Mouse (Mus musculus) liver (tissue): ENCODE data around the gene Slc37a1.
A peak's percentile ranks its signal among the peaks of the same experiment; 100 is the strongest.

Source experiments
- DNase-seq: peaks from one replicate; pipeline ENCODE4 v3.0.0-alpha.2; 2020; ENCODE audit warnings: mixed read lengths

Slc37a1 gene

GRCm38 (mm10) chr17:31355792-31356502 is 69.4 kb downstream of the Slc37a1 start:
- no peak for DNase-seq

- no peak for DNase-seq
These were observed 74.0 kb downstream of the Slc37a1 start for GRCm38 (mm10) chr17:31360582-31360981.

- DNase-seq: no peak
These were observed 79.1 kb downstream of the Slc37a1 start for GRCm38 (mm10) chr17:31365586-31366166.

GRCm38 (mm10) chr17:31370221-31370620 is 83.6 kb downstream of the Slc37a1 start:
- no peak for DNase-seq

- no peak for DNase-seq
These were observed 84.3 kb downstream of the Slc37a1 start for GRCm38 (mm10) chr17:31370931-31371330.

- DNase-seq: peak; percentile 35
These were observed 91.4 kb downstream of the Slc37a1 start for GRCm38 (mm10) chr17:31377961-31378360.

GRCm38 (mm10) chr17:31378361-31378761 is 91.8 kb downstream of the Slc37a1 start:
- DNase-seq: no peak

- DNase-seq: no peak
These were observed 92.5 kb downstream of the Slc37a1 start for GRCm38 (mm10) chr17:31379086-31379485.

- no peak for DNase-seq
These were observed 93.3 kb downstream of the Slc37a1 start for GRCm38 (mm10) chr17:31379863-31380262.

GRCm38 (mm10) chr17:31383320-31383719 is 96.7 kb downstream of the Slc37a1 start:
- peak; percentile 18 for DNase-seq

- no peak for DNase-seq
These were observed 98.5 kb downstream of the Slc37a1 start for GRCm38 (mm10) chr17:31384968-31385627.

GRCm38 (mm10) chr17:31385671-31386665 is 99.4 kb downstream of the Slc37a1 start, which contains the start of gene Pde9a:
Gene Pde9a (plus strand): TSS chr17:31386210.
- DNase-seq: peak; percentile 78

- no peak for DNase-seq
These were observed 100.2 kb downstream of the Slc37a1 start for GRCm38 (mm10) chr17:31386766-31387275.

- no peak for DNase-seq
These were observed 102.9 kb downstream of the Slc37a1 start for GRCm38 (mm10) chr17:31389432-31390050.

GRCm38 (mm10) chr17:31391462-31391861 is 104.9 kb downstream of the Slc37a1 start:
- no peak for DNase-seq

- no peak for DNase-seq
These were observed 105.4 kb downstream of the Slc37a1 start for GRCm38 (mm10) chr17:31392041-31392440.

- no peak for DNase-seq
These were observed 107.2 kb downstream of the Slc37a1 start for GRCm38 (mm10) chr17:31393811-31394210.

GRCm38 (mm10) chr17:31400294-31400693 is 113.7 kb downstream of the Slc37a1 start:
- DNase-seq: no peak
